Mouse (Mus musculus) WW6 (cell line): ENCODE data around the gene Zfp493.
A peak's percentile ranks its signal among the peaks of the same experiment; 100 is the strongest.
"Not testable (repeated sequence)": the region's sequence is repeated elsewhere in the genome, so short reads cannot be mapped to it uniquely, and the experiment has no call there.

Source experiments
- DNase-seq: peaks from one replicate; pipeline ENCODE4 v3.0.0-alpha.2; 2013; ENCODE audit warnings: low read depth, low spot score

The Zfp493 gene

GRCm38 (mm10) chr13:67779265-67780221, at the start of gene Zfp493:
Gene Zfp493, plus strand, starts transcription at chr13:67779693.
- peak; percentile 67 for DNase-seq

- not testable (repeated sequence) for DNase-seq
Measured at GRCm38 (mm10) chr13:67734391-67734790, 45.1 kb upstream of the Zfp493 start.

- DNase-seq: no peak
Measured at GRCm38 (mm10) chr13:67742941-67743340, 36.6 kb upstream of the Zfp493 start.

GRCm38 (mm10) chr13:67743896-67744295, 35.6 kb upstream of the Zfp493 start:
- DNase-seq: no peak

GRCm38 (mm10) chr13:67754333-67755306, 24.9 kb upstream of the Zfp493 start, which contains the start of gene Zfp85:
Gene Zfp85, minus strand, starts transcription at chr13:67755228.
- no peak for DNase-seq

GRCm38 (mm10) chr13:67755761-67756160, 23.7 kb upstream of the Zfp493 start:
- no peak for DNase-seq

- DNase-seq: no peak
Measured at GRCm38 (mm10) chr13:67759966-67760365, 19.5 kb upstream of the Zfp493 start.

- no peak for DNase-seq
Measured at GRCm38 (mm10) chr13:67763031-67763768, 16.3 kb upstream of the Zfp493 start.

- DNase-seq: peak; percentile 18
Measured at GRCm38 (mm10) chr13:67791921-67792455, 12.5 kb downstream of the Zfp493 start.

- DNase-seq: peak; percentile 66
Measured at GRCm38 (mm10) chr13:67798618-67799017, 19.1 kb downstream of the Zfp493 start.

GRCm38 (mm10) chr13:67799151-67799550, 19.7 kb downstream of the Zfp493 start:
- peak; percentile 20 for DNase-seq

- no peak for DNase-seq
Measured at GRCm38 (mm10) chr13:67811651-67812210, 32.2 kb downstream of the Zfp493 start.

GRCm38 (mm10) chr13:67812961-67813709, 33.6 kb downstream of the Zfp493 start:
- DNase-seq: no peak

GRCm38 (mm10) chr13:67813710-67814660, 34.5 kb downstream of the Zfp493 start, which contains the start of gene Zfp273:
Gene Zfp273, plus strand, starts transcription at chr13:67813740.
- peak; percentile 69 for DNase-seq

GRCm38 (mm10) chr13:67818636-67819035, 39.1 kb downstream of the Zfp493 start:
- no peak for DNase-seq

GRCm38 (mm10) chr13:67830911-67831336, 51.4 kb downstream of the Zfp493 start, which contains the start of gene Gm10037:
Gene Gm10037, plus strand, starts transcription at chr13:67831106.
- DNase-seq: no peak

- DNase-seq: not testable (repeated sequence)
Measured at GRCm38 (mm10) chr13:67833137-67833536, 53.6 kb downstream of the Zfp493 start.
